Mouse (Mus musculus) brain, adult 2 months (tissue): ENCODE data around the gene Ilf2.
A peak's percentile ranks its signal among the peaks of the same experiment; 100 is the strongest.

Experiments used
- DNase-seq: peaks from one replicate; pipeline ENCODE4 v3.0.0; 2011; ENCODE audit warnings: low read depth, low spot score

The Ilf2 gene

GRCm38 (mm10) chr3:90475831-90476611 lies at the start of gene Ilf2:
Gene Ilf2 (plus strand): TSS chr3:90476126.
- peak; percentile 99 for DNase-seq

DNA sequence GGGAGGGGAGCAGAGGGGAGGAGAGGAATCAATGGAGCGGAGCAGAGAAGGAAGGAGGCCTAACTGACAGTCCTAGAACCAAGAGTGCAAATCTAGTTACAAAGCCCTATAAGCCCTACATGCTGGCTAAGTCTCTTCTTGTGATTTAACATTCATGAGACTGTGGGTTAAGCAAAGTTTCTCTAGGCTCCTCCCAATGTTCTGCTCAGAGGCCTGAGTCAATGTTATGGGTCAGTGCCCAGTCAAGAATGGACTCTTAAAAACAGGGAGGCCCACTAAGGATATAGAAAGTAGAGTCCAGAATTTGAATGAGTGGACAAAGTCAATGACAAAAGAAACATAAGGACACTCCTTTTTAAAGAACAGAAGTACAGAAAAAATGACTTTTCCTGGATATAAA lies 48.4 kb upstream of the Ilf2 start:
- DNase-seq = no peak

GRCm38 (mm10) chr3:90428186-90428585 lies 47.7 kb upstream of the Ilf2 start:
- no peak for DNase-seq

GRCm38 (mm10) chr3:90429576-90429975 lies 46.4 kb upstream of the Ilf2 start:
- no peak for DNase-seq

DNA sequence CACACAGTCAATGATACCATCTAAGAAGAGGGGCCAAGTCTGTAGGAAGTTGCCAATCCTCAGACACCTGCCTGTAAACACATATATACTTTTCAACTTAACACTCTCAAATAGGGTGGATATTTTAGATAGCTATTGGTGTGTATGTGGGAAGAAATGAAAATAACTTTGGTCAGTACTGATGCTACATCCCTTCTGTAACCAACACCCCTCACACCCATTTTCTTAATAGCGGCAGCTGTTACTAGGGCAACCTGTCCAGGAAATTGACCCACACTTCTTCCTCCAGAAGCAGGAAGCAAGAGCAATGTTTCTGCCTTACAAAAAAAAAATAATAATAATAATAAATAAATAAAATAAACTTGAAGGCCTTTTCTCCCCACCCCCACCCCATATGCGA lies 43.6 kb upstream of the Ilf2 start:
- no peak for DNase-seq

DNA sequence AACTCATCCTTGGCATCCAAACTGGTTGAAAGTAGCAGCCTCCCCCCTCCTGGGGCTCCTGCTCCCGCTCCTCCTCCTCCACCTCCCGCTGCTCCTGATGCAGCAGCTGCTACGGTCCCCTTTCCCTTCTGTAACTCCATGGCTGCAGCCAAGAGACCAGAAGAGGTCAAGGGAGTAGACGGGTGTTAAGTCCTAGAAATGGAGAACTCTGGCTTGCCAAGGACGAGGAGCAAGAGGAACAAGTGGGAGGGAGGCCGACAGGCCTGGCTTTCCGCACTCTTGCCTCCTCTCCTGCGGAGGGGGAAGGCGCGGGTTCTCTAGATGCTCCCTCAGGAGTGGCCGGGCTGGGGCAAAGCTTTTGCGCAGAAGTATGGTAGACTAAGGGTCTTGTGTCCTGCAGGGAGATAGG lies 43.1 kb upstream of the Ilf2 start:
- DNase-seq = peak; percentile 60

DNA sequence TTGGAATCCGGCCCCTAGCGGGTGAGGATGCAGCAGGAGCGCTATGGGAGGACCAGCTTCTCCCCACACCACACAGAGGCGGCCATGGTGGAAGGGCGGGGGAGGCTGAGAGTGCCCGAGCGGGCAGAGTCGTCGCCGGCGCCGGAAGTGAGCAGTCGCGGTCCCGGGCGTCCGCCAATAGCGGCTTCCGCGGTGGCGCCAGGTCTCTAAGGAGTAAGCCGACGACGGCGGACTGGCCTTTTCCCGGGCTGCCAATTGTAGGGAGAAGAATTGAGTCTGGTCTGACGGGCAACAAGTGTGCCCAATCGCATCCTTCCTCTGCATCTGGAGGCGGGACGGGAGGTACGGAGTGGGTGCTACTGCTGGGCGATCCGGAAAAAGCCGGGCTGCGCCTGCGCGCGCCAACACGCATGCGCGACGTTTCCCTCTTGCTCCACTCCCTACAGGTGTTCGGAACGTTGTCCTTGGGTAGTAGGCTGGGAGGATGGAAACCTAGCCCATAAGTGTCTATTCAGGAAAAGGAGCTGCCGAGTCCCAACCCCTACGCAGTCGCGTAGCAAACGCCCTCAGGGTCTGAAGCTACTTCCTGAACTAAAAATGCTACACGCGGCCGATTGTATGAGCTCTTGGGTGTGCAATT lies 42.4 kb upstream of the Ilf2 start, which contains the start of gene Ints3:
TSS of gene Ints3 (minus strand) at position 242 of the 640 bp plus-strand sequence.
- peak; percentile 100 for DNase-seq

DNA sequence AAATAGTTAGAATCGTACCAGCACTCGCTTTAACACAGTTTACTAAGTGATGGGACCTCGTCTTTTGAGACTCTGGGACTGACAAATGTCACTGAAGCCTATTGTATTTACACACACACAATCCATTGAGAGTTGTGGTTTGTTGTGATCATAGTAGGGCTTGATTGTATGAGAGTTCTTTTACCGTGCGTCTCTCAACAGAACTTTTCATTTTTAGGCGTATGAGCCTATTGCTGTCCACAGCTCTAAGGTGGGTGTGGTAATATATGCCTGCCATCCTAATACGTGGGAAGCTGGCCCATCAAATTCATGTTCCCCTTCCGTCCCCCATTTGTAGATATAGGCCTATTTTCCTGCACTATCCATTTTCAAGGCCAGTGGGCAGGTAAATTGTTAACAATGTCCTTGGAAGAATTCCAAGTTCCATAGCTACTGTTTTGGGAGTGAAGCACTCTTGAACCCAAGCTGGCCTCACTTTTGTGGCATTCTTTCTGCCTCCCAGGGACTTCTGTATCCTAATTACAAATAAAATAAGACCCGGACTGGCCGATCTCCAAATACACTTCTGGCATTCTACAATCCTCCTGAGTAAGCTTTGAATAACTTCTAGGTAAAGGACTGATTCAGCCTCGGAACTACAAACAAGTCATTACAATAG lies 41.7 kb upstream of the Ilf2 start:
- no peak for DNase-seq

- DNase-seq = no peak
These were observed 38.8 kb upstream of the Ilf2 start for GRCm38 (mm10) chr3:90437131-90437530.

GRCm38 (mm10) chr3:90440756-90441155 lies 35.2 kb upstream of the Ilf2 start:
- peak; percentile 53 for DNase-seq

DNA sequence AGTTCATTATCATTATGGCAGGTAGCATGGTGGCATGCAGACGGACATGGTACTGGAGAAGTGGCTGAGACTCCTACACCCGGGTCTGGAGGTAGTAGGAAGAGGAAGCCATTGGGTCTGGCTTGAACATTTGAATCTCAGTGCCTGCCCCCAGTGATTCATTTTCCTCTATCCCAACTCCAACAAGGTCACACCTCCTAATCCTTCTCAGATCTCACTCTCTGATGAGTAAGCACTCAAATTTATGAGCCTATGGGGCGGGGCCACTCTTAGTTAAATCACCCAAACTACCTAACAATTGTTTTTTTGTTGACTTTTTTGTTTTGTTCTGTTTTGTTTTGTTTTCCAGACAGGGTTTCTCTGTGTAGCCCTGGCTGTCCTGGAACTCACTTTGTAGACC lies 31.9 kb upstream of the Ilf2 start:
- no peak for DNase-seq

DNA sequence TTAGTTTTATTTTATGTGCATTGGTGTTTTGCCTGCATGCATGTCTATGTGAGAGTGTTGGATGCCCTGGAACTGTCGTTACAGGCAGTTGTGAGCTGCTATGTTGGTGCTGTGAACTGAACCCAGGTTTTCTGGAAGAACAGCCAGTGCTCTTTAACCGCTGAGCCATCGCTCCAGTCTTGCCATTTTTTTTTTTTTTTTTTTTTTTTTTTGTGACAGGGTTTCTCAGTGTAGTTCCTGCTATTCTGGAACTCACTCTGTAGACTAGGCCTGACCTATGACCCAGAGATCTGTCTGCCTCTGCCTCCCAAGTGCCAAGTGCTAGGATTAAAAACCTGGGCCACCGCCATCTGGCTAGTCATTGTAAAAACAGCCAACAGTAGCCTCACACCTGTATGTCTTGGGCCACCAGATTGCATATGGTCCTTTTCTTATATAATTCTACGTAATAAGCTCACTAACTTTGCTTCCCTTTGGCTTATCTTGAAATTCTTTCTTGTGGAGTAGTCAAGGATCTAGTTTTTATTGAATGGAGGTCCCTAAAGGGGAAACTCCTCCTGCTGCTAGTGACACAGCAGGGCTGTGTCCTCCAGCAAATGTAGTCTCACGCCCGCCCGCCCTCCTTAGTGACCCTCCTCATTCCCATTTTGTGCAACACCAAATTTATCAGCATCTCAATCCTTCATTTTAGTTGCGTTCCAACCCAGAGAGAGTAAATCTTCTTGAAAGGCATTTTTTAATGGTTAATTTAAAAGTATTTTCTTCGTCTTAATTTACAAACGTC lies 30.3 kb upstream of the Ilf2 start:
- no peak for DNase-seq

DNA sequence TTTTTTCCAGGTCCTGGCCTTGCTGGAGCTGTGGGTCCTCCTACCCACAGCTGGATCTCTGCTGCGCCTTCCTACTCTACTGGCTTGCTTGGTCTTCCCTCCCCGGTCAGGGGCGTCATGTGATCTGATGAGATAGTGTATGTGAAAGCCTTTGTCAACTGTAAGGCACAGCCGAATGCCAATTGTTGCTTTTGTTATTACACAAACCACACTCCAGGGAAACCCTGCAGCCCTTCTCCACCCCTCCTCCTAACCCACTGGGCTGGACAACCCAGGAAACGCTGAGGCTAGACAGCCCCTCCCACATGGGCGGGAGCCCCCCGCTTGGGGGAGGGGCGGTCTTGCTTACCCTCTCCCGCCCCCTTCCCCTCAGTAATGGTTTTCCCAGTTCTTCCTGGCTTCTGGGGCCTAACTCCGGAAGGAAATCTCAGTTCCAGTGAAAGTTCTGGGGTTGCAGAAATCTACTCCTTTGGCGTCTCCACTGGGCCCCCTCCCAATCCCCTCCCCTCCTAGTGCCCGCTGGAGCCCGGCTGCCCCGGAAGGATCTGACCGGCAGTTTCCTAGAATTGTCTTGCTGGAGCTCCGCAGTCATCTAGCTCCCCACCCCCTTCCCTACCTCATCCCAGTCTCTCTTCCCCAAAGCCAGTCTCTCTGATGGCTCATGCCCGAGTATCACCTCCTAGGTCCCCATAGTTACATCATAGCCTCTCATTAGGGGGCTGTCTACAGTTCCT lies 29.4 kb upstream of the Ilf2 start:
- peak; percentile 87 for DNase-seq

DNA sequence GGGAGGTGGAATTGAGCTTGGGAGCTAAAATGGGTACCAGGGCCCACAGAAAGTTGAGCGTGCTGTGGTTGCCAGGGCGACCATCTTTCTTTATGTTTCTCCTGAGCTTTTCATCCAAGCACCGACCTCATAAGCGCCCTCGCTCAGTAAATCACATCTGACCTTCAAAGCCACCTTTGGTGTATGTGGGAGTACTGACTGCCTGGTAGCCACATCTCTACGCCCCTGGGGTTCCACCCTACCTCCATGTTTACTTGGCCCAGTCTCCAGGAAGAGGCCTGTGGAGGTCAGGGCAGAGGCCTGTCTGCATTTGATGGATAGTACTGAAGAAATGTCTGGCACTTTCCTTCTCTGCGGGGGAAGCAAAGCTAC lies 28.8 kb upstream of the Ilf2 start:
- DNase-seq = no peak

- no peak for DNase-seq
These were observed 27.3 kb upstream of the Ilf2 start for GRCm38 (mm10) chr3:90448626-90449025.

DNA sequence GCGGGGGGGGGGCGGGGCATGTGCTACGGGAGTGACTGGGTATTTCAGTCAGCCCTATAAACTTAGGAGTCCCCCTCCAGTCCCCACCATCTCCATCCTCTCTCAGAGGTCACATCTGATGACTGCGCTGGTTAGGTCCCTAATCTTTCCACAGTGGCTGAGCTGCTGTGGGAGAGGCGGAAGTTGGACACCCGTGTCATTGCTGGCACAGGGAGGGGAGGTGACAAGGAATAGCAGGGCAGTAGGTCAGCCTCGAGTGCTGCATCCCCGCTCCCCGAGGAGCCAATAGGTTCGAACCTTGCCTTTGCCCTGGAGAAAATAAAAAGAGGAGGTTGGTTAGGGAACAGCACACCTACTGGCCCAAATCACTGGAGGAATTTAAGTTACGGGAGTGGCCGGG lies 25.1 kb upstream of the Ilf2 start:
- DNase-seq = no peak

DNA sequence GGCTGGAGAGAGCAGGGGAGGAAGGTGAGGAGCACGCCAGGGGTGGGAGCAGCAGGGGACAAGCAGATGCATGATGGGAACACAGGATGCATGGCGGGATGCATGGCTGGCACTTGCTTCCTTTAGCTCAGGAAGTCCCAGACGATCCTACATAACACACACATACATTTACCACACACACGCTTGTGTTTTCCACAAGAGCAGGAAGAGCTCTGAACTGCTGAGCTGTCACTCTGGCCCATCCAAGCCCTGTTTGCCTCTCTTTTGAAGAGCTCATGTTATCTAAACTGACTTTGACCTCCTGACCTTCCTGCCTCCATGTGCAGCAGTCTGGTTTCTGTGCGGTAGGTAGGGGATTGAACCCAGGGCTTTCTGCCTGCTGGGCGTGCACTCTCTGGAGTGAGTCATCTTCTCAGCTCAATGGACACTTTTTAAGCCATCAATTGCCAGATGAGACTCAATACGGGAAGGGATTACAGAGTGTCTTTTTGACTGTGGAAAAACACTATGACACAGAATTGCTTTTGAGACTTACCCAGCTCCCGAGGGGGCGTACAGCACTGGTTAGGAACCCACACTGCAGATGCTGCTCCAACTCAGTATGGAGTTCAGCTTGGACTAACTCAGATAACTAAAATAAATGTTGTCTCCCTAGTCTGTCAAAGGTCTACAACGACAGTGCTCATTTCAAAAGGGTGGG lies 24.4 kb upstream of the Ilf2 start:
- DNase-seq = peak; percentile 81

DNA sequence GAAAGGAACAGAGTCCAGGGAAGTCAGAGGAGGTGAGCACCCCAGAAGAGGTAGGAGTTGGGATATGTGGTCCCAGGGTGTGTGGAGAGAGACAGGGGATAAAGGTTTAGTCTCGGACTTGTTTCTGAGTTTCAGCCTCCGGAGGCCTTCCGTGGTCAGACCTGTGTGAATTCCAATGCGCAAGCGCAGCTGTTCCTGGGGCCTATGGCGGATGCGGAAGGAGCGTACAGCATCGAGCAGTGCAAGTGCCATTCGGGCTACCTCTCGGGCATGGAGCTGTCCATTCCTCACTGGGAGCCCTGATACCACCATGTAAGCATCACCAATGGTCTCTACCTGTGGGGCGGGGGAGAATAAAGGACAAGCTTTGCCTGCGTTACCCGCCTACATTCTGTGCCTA lies 21.0 kb upstream of the Ilf2 start:
- DNase-seq = no peak

DNA sequence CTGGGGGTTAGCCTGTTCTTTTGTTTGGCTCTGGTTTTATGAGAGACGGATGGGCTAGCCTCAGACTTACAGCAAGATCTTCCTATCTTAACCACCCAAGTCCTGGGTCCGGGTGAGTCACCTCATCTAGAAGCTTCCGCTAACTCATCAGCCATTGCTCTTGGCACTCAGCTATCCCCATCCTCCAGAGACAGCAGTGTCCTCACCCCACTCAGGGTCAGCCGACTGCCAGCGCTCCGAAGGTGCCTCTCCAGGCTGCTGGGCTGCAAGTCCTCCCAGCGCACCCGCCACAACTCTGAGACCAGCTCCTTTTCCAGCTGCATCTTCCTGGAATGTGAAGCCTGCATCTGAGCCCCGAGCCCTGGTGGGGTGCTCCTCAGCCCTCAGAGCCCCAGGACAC lies 16.2 kb upstream of the Ilf2 start:
- no peak for DNase-seq

DNA sequence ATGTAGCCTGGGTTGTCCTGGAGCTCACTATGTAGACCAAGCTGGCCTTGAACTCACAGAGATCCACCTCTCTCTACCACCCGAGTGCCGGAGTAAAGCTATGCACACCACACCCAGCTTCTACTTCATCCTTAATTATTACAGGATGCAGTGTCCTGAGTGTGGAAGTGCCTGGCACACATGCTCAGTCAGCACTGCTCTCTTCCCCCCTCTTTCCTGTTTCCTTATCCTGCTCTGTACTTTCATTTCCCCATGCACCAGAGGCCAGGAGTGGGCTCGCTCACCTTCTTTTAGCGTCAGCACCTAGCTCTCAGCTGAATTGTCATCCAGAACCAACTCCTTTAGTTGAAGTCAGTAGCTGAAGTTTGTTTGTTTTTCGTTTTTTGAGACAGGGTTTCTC lies 15.6 kb upstream of the Ilf2 start:
- DNase-seq = no peak

GRCm38 (mm10) chr3:90461935-90462334 lies 14.0 kb upstream of the Ilf2 start:
- no peak for DNase-seq
